Mouse (Mus musculus) bone marrow, adult 2 months (tissue): ENCODE data around the gene Cpt1c.

Experiments used
- CTCF ChIP-seq: fragments of 200-500 bp; IDR thresholded peaks from 2 replicates; pipeline ENCODE4 v1.5.1; 2011; ENCODE audit warnings: low read length, control low read depth; ENCODE audit not compliant: control insufficient read depth, insufficient read depth
- POLR2A ChIP-seq: fragments of 200-500 bp; IDR thresholded peaks from 2 replicates; pipeline ENCODE4 v1.6.1; 2011; ENCODE audit warnings: low read depth, mild to moderate bottlenecking, control low read depth, low read length, borderline replicate concordance; ENCODE audit not compliant: control insufficient read depth

DNA sequence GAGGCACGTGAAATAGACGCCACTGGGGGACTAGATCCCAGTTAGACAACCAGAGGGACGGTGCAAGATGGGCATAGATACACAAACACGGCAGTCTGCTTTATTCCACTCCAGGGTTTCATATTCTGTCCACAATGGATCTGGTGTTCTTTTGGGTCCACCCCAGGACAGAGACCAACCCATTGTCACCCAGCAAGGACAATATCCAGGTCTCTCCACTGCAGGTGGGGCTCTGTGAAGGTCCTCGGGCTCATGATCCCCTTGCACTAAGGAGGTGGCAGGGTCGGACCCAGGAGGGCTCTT is 417 bp upstream of the Cpt1c start:
- no peak for TF ChIP-seq CTCF
- TF ChIP-seq POLR2A, result no peak
